Mouse (Mus musculus): ENCODE results near the gene Slc7a11. TPM values are rescaled to one million over a fixed set of nuclear protein-coding genes. Genes with fewer than 3 reads are reported as not detected.

Slc7a11 gene
- polyA plus RNA-seq, 1 experiment from 2014 or later = 2.7 TPM

DNA sequence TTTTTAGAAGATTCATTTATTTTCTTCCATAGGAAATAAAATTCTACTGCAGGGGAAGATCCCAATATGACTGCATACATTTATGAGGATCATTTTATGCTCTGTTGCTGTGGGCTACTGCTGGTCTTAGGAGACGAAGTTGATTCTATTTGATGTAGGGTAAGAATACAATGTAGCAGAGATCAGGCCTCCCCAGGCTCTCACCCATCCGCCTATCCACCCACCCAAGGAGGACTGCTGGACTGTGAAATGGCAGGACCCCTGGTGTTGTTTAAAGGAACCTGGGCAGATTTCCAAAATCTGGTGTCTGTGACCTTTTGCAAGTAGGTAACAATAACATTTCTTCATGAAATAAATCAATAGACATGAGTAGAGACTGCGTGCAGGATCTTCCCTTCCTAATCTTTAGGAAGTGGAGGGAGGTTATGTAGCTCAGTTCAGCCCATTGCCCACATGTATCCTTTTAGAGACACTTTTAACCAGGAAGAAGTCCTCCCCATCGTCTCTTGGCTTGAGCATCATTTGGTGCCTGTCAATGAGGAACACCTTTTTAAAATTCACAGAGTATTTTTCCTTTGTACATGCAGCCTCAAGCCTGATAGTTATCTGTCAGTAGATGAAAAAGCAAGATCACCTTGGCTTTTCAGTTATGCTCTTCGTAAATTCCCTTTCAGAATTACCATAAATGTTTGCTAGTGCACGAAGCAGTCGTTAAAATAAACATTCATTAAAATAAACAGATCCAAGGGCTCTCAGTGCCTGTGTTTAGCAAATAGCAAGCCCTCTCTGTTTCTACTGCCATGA is 576.1 kb downstream of the Slc7a11 start:
- WGBS = 19% methylated on average over 7 of the region's 7 CpGs
- Histone ChIP-seq H3K4me1 (ENCODE audit: control insufficient read depth, insufficient read depth, low read length) (peaks cover 19% of the 10 kb centered on the region), H3K9me3 (replicated peaks; ENCODE audit: control insufficient read depth, low read length, poor library complexity, severe bottlenecking) (no peaks in the 10 kb centered on the region), H3K27me3 (ENCODE audit: control insufficient read depth, insufficient read depth, low read depth, low read length) (no peaks in the 10 kb centered on the region), H3K4me2 (ENCODE audit: low read length) (peak overlapping the region; percentile 24), H3K27ac (ENCODE audit: low read length) (0 out of 2 replicates have a peak overlapping the region, but pooled peaks have one; percentile 14), H3K36me3 (ENCODE audit: control insufficient read depth, insufficient read depth, low read length) (no peaks in the 10 kb centered on the region), H3K4me3 (ENCODE audit: low read depth, low read length) (no peak overlapping the region), H3K9ac (ENCODE audit: low read depth, low read length) (no peak overlapping the region)
- peak; percentile 70; the same call in 1 of the 2 replicates for ATAC-seq

DNA sequence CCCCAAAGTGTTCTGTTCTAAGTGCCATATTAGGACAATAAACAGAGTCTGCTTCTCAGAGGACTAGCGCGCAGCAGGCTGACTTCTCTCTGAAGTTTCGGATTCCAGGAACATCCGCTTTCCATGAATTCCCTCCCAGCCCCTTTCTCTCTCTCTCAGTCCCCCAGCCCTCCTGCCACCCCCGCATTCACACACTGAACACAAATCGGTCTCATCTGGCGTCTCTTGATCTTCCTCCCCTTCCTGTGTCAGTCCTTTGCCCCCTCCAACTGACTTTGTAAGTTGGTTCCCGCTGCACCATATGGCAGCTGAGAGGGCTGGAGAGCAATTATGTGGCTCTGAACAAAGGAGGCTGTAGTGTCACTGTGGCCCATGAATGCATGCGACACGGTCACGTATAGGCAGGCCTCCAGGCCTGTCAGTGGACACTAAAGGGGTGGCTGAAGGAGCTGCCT is 577.3 kb downstream of the Slc7a11 start:
- Histone ChIP-seq H3K4me3 (ENCODE audit: low read depth, low read length) (no peak overlapping the region), H3K9me3 (replicated peaks; ENCODE audit: control insufficient read depth, low read length, poor library complexity, severe bottlenecking) (no peaks in the 10 kb centered on the region), H3K36me3 (ENCODE audit: control insufficient read depth, insufficient read depth, low read length) (no peaks in the 10 kb centered on the region), H3K9ac (ENCODE audit: low read depth, low read length) (no peak overlapping the region), H3K4me1 (ENCODE audit: control insufficient read depth, insufficient read depth, low read length) (peaks cover 19% of the 10 kb centered on the region), H3K4me2 (ENCODE audit: low read length) (peak overlapping the region; percentile 36), H3K27ac (ENCODE audit: low read length) (peak overlapping the region; percentile 5; the same call in 1 of the 2 replicates), H3K27me3 (ENCODE audit: control insufficient read depth, insufficient read depth, low read depth, low read length) (no peaks in the 10 kb centered on the region)
- peak; percentile 85 for ATAC-seq
- WGBS = 4% methylated on average over 11 of the region's 11 CpGs

DNA sequence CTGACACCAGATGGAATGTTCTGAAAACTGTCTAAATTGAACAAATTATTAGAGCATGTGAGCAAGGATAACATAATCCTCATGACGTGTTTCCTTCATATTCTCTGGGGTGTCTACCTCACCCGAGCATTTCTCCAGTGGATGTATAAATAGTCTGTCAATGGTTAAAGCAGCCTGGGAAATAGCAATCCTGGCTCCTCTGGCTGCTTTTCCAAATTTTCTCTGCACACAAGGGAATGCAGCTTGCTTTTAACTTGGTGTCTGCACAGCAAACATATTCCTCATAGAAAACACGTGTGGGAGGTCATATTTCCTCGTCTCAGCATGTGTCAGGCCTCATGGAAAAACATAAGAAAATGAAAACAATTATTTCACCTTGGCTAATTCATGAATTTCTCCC is 586.6 kb downstream of the Slc7a11 start:
- no peak overlapping the region for H3K4me2 ChIP-seq (ENCODE audit: low read length)
- H3K27ac ChIP-seq (ENCODE audit: low read length) = no peak overlapping the region
- H3K9ac ChIP-seq (ENCODE audit: low read depth, low read length) = no peak overlapping the region
- no peaks in the 10 kb centered on the region for H3K4me1 ChIP-seq (ENCODE audit: control insufficient read depth, insufficient read depth, low read length)
- no peak overlapping the region for H3K4me3 ChIP-seq (ENCODE audit: low read depth, low read length)
- no peaks in the 10 kb centered on the region for H3K9me3 ChIP-seq (replicated peaks; ENCODE audit: control insufficient read depth, low read length, poor library complexity, severe bottlenecking)
- H3K27me3 ChIP-seq (ENCODE audit: control insufficient read depth, insufficient read depth, low read depth, low read length) = no peaks in the 10 kb centered on the region
- no peaks in the 10 kb centered on the region for H3K36me3 ChIP-seq (ENCODE audit: control insufficient read depth, insufficient read depth, low read length)
- WGBS = 62% methylated on average over 4 of the region's 4 CpGs
- ATAC-seq = no peak

DNA sequence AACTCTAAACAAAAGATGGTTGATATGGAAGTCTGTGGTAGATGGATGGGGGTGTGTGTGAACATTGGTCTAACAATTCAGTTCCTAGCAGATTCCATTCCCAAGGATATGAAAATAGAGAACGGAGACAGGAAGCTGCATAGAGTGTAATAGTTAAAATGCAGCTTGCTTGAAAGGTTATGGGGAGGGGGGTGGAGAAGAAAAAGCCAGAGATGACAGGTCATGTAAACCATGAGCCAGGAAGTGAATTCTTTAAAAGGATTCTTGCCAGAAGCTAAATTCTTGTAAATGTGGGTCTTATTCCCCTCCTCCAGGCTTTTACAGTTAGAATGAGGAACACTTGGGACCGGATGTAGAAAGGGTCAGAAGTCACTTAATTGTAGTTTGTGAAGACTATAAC is 589.1 kb downstream of the Slc7a11 start:
- H3K4me2 ChIP-seq (ENCODE audit: low read length) = no peak overlapping the region
- no peaks in the 10 kb centered on the region for H3K9me3 ChIP-seq (replicated peaks; ENCODE audit: control insufficient read depth, low read length, poor library complexity, severe bottlenecking)
- no peaks in the 10 kb centered on the region for H3K4me1 ChIP-seq (ENCODE audit: control insufficient read depth, insufficient read depth, low read length)
- no peak for ATAC-seq
- WGBS = 92% methylated on average over 2 of the region's 2 CpGs
- H3K36me3 ChIP-seq (ENCODE audit: control insufficient read depth, insufficient read depth, low read length) = no peaks in the 10 kb centered on the region
- no peak overlapping the region for H3K4me3 ChIP-seq (ENCODE audit: low read depth, low read length)
- no peak overlapping the region for H3K27ac ChIP-seq (ENCODE audit: low read length)
- H3K27me3 ChIP-seq (ENCODE audit: control insufficient read depth, insufficient read depth, low read depth, low read length) = no peaks in the 10 kb centered on the region
- no peak overlapping the region for H3K9ac ChIP-seq (ENCODE audit: low read depth, low read length)

DNA sequence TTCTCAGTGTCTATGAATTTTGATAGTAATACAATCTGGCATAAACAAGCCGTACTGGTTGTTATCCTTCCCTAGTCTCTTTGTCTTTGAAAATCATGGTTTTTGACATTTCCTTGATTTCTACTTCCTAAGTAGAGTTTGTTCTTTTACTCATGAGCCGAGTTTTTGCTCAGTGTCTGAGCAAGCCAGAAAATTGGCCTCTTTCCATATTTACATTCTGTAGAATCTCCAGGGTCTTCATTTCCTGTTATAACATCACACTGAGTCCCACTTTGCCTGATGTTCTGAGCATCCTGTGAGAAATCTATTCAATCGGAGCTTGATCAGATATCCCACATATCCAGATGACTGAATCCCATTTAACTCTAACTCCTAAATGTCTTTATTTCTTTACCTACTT is 600.4 kb downstream of the Slc7a11 start:
- no peak for ATAC-seq
- Histone ChIP-seq H3K9me3 (replicated peaks; ENCODE audit: control insufficient read depth, low read length, poor library complexity, severe bottlenecking) (no peaks in the 10 kb centered on the region), H3K9ac (ENCODE audit: low read depth, low read length) (no peak overlapping the region), H3K4me2 (ENCODE audit: low read length) (no peak overlapping the region), H3K27ac (ENCODE audit: low read length) (no peak overlapping the region), H3K4me1 (ENCODE audit: control insufficient read depth, insufficient read depth, low read length) (no peaks in the 10 kb centered on the region), H3K36me3 (ENCODE audit: control insufficient read depth, insufficient read depth, low read length) (no peaks in the 10 kb centered on the region), H3K4me3 (ENCODE audit: low read depth, low read length) (no peak overlapping the region), H3K27me3 (ENCODE audit: control insufficient read depth, insufficient read depth, low read depth, low read length) (no peaks in the 10 kb centered on the region)
- WGBS = 66% methylated on average over 3 of the region's 3 CpGs
